Mouse (Mus musculus) bone marrow, adult 2 months (tissue): Measurements from ENCODE around the gene Hic1.

ENCODE experiments used
- CTCF ChIP-seq: fragments of 200-500 bp; IDR thresholded peaks from 2 replicates; pipeline ENCODE4 v1.5.1; 2011; ENCODE audit warnings: low read length, control low read depth; ENCODE audit not compliant: control insufficient read depth, insufficient read depth
- POLR2A ChIP-seq: fragments of 200-500 bp; IDR thresholded peaks from 2 replicates; pipeline ENCODE4 v1.6.1; 2011; ENCODE audit warnings: low read depth, mild to moderate bottlenecking, control low read depth, low read length, borderline replicate concordance; ENCODE audit not compliant: control insufficient read depth

- TF ChIP-seq CTCF (no peak), POLR2A (no peak)
These were observed 12.9 kb downstream of the Hic1 start for GRCm38 (mm10) chr11:75156416-75156815.
